Mouse (Mus musculus) heart, embryonic 14.5 days (tissue): ENCODE results near the gene Smndc1. TPM values are rescaled to one million over a fixed set of nuclear protein-coding genes. Genes with fewer than 3 reads are reported as not detected.

ENCODE experiments used
- ATAC-seq: fragments of 200-750 bp; cut with Nextera tagmentation; 2 replicates; pipeline ENCODE4 v1.8.0; 2017; ENCODE audit warnings: low read depth, moderate TSS enrichment; ENCODE audit not compliant: insufficient number of reproducible peaks, insufficient read depth, low FRiP score
- H3K27ac ChIP-seq, 2 experiments: fragments of 200-500 bp in 1 of 2; fragments of 300-500 bp in 1 of 2; sonication (generic) in 1 of 2; replicated peaks in 1 of 2; 2 replicates each; pipeline ENCODE4 v1.5.1; 2012 to 2014; ENCODE audit warnings: low read depth in 2 of 2, low read length in 2 of 2, control low read depth in 1 of 2, mild to moderate bottlenecking in 1 of 2, mixed read lengths in 1 of 2; ENCODE audit not compliant: control insufficient read depth in 1 of 2, insufficient read depth in 1 of 2
- H3K27me3 ChIP-seq: fragments of 300-500 bp; sonication (generic); 2 replicates; pipeline ENCODE4 v1.6.1; 2014; ENCODE audit warnings: mild to moderate bottlenecking, low read length, control low read depth; ENCODE audit not compliant: control insufficient read depth, insufficient read depth
- H3K36me3 ChIP-seq: fragments of 300-500 bp; sonication (generic); 2 replicates; pipeline ENCODE4 v1.6.1; 2014; ENCODE audit warnings: mild to moderate bottlenecking, control low read depth, low read length, mixed read lengths; ENCODE audit not compliant: control insufficient read depth, insufficient read depth
- H3K4me1 ChIP-seq, 2 experiments: fragments of 200-500 bp in 1 of 2; fragments of 300-500 bp in 1 of 2; sonication (generic) in 1 of 2; 2 replicates each; pipeline ENCODE4 v1.6.1; 2012 to 2014; ENCODE audit warnings: low read length in 2 of 2, control low read depth in 1 of 2, mixed read lengths in 1 of 2; ENCODE audit not compliant: control insufficient read depth in 2 of 2, insufficient read depth in 2 of 2
- H3K4me2 ChIP-seq: fragments of 300-500 bp; sonication (generic); 2 replicates; pipeline ENCODE4 v1.6.1; 2014; ENCODE audit warnings: mild to moderate bottlenecking, low read length
- H3K4me3 ChIP-seq, 2 experiments: fragments of 200-500 bp in 1 of 2; fragments of 300-500 bp in 1 of 2; sonication (generic) in 1 of 2; 2 replicates each; pipeline ENCODE4 v1.5.1; 2012 to 2014; ENCODE audit warnings: low read length in 2 of 2, mild to moderate bottlenecking in 2 of 2, control low read depth in 1 of 2, low read depth in 1 of 2, moderate library complexity in 1 of 2; ENCODE audit not compliant: control insufficient read depth in 1 of 2, insufficient read depth in 1 of 2
- H3K9ac ChIP-seq: fragments of 300-500 bp; sonication (generic); 2 replicates; pipeline ENCODE4 v1.6.1; 2014; ENCODE audit warnings: mild to moderate bottlenecking, low read length
- H3K9me3 ChIP-seq: fragments of 300-500 bp; sonication (generic); 2 replicates; pipeline ENCODE4 v1.6.1; 2016; ENCODE audit warnings: low read length, control low read depth; ENCODE audit not compliant: control insufficient read depth
- WGBS: fragments of 180-500 bp; shearing (Covaris S2); extraction: QIAGEN DNeasy Blood & Tissue Kit; methylation state at CpG from one replicate; pipeline ENCODE4 v1.1.7; 2014; 5-methylcytosine and 5-hydroxymethylcytosine counted together
- polyA plus RNA-seq: library from polyadenylated mRNA; unstranded; fragments of >200 nt; fragmentation: Nextera tagmentation; extraction: Ambion mirVana; gene quantifications from 2 replicates; pipeline ENCODE4 v1.2.1, GENCODE M21; 2014

Gene Smndc1
- polyA plus RNA-seq, 1 experiment from 2014 or later = 32.7 TPM

GRCm38 (mm10) chr19:53427817-53428216, 37.4 kb upstream of the Smndc1 start:
- Histone ChIP-seq H3K36me3 (no peaks in the 10 kb centered on the region), H3K9ac (no peak overlapping the region), H3K4me1 (peaks cover 19 to 26% of the 10 kb centered on the region in 2 experiments), H3K9me3 (no peaks in the 10 kb centered on the region), H3K27ac (peak overlapping the region; percentile 19 to 42; a peak in 3 of 4 replicates), H3K27me3 (no peaks in the 10 kb centered on the region), H3K4me2 (0 out of 2 replicates have a peak overlapping the region, but pooled peaks have one; percentile 5), H3K4me3 (no peak overlapping the region)
- 47% methylated on average over 8 of the region's 8 CpGs for whole genome bisulfite sequencing
- ATAC-seq = no peak

GRCm38 (mm10) chr19:53427346-53427745, 37.0 kb upstream of the Smndc1 start:
- H3K4me3 ChIP-seq = no peak overlapping the region
- ATAC-seq = no peak
- peaks cover 19 to 26% of the 10 kb centered on the region in 2 experiments for H3K4me1 ChIP-seq
- no peaks in the 10 kb centered on the region for H3K9me3 ChIP-seq
- 41% methylated on average over 7 of the region's 7 CpGs for WGBS
- H3K4me2 ChIP-seq = 0 out of 2 replicates have a peak overlapping the region, but pooled peaks have one; percentile 5
- H3K36me3 ChIP-seq = no peaks in the 10 kb centered on the region
- H3K27ac ChIP-seq = peak overlapping the region; percentile 19 to 42; a peak in 3 of 4 replicates
- H3K27me3 ChIP-seq = no peaks in the 10 kb centered on the region
- peak overlapping the region; percentile 23; the same call in 1 of the 2 replicates for H3K9ac ChIP-seq

- Histone ChIP-seq H3K9ac (no peak overlapping the region), H3K27ac (no peak overlapping the region), H3K27me3 (no peaks in the 10 kb centered on the region), H3K4me2 (no peak overlapping the region), H3K4me3 (no peak overlapping the region), H3K4me1 (peaks cover 23 to 26% of the 10 kb centered on the region in 2 experiments), H3K36me3 (no peaks in the 10 kb centered on the region), H3K9me3 (no peaks in the 10 kb centered on the region)
- no peak for ATAC-seq
- 86% methylated on average over 8 of the region's 8 CpGs for WGBS
Observed at GRCm38 (mm10) chr19:53425824-53426223, 35.4 kb upstream of the Smndc1 start.

- H3K27me3 ChIP-seq = no peaks in the 10 kb centered on the region
- no peaks in the 10 kb centered on the region for H3K9me3 ChIP-seq
- no peak overlapping the region for H3K4me3 ChIP-seq
- H3K36me3 ChIP-seq = no peaks in the 10 kb centered on the region
- peak overlapping the region in 1 of 2 experiments; percentile 28; a peak in 2 of 4 replicates for H3K27ac ChIP-seq
- WGBS = 41% methylated on average over 18 of the region's 18 CpGs
- H3K4me2 ChIP-seq = peak overlapping the region; percentile 41
- peaks cover 23 to 26% of the 10 kb centered on the region in 2 experiments for H3K4me1 ChIP-seq
- no peak for ATAC-seq
- peak overlapping the region; percentile 18; the same call in 1 of the 2 replicates for H3K9ac ChIP-seq
Observed at GRCm38 (mm10) chr19:53424629-53425028, 34.3 kb upstream of the Smndc1 start.

- H3K9ac ChIP-seq = no peak overlapping the region
Observed at GRCm38 (mm10) chr19:53423816-53424465, 33.6 kb upstream of the Smndc1 start.

GRCm38 (mm10) chr19:53423341-53423753, 33.0 kb upstream of the Smndc1 start:
- H3K9ac ChIP-seq = no peak overlapping the region
- no peaks in the 10 kb centered on the region for H3K36me3 ChIP-seq
- no peaks in the 10 kb centered on the region for H3K27me3 ChIP-seq
- H3K27ac ChIP-seq = no peak overlapping the region
- H3K4me3 ChIP-seq = no peak overlapping the region
- no peaks in the 10 kb centered on the region for H3K9me3 ChIP-seq
- ATAC-seq = no peak
- H3K4me2 ChIP-seq = peak overlapping the region; percentile 41
- peaks cover 23 to 25% of the 10 kb centered on the region in 2 experiments for H3K4me1 ChIP-seq
- WGBS = 22% methylated on average over 17 of the region's 19 CpGs

More at GRCm38 (mm10) chr19:53423816-53424465, 33.6 kb upstream of the Smndc1 start:
- no peaks in the 10 kb centered on the region for H3K9me3 ChIP-seq
- no peak overlapping the region for H3K4me3 ChIP-seq
- 0 out of 4 replicates have a peak overlapping the region, but pooled peaks of 1 of the 2 experiments have one; percentile 28 for H3K27ac ChIP-seq
- ATAC-seq = no peak
- H3K36me3 ChIP-seq = no peaks in the 10 kb centered on the region
- H3K4me1 ChIP-seq = peaks cover 23 to 26% of the 10 kb centered on the region in 2 experiments
- WGBS = 48% methylated on average over 17 of the region's 17 CpGs
- no peaks in the 10 kb centered on the region for H3K27me3 ChIP-seq
- peak overlapping the region; percentile 41 for H3K4me2 ChIP-seq

GRCm38 (mm10) chr19:53422358-53423308, 32.3 kb upstream of the Smndc1 start:
- Histone ChIP-seq H3K27me3 (no peaks in the 10 kb centered on the region), H3K4me3 (no peak overlapping the region), H3K36me3 (no peaks in the 10 kb centered on the region), H3K9ac (no peak overlapping the region), H3K27ac (no peak overlapping the region), H3K4me1 (peaks cover 17 to 19% of the 10 kb centered on the region in 2 experiments), H3K9me3 (no peaks in the 10 kb centered on the region), H3K4me2 (peak overlapping the region; percentile 41; the same call in 1 of the 2 replicates)
- no peak for ATAC-seq
- 68% methylated on average over 18 of the region's 18 CpGs for WGBS
